Mouse (Mus musculus): ENCODE results near the gene Pdzk1ip1. TPM values are rescaled to one million over a fixed set of nuclear protein-coding genes. Genes with fewer than 3 reads are reported as not detected.

Gene Pdzk1ip1
- total RNA-seq, 2 experiments from 2014 or later, result 0.28 to 0.45 TPM

DNA sequence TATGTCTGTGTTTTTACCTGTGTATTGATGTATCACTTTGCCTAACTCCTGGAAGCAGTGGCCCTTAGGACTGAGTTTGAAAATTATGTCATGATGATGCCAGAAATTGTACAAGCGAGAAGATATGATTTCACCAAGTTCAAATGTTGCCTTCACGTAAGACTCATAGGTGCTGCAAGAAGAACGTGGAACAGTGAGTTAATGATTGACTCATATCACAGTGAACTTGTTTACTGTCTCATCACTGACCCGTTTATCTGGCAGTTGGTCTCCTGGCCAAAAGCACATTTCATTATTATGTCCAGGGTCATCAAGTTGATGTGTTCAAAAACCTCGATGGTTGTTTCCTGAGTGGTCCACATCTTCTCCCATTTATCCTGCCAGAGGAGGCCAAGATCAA is 33.1 kb downstream of the Pdzk1ip1 start:
- no peak for DNase-seq

GRCm38 (mm10) chr4:115123507-115123906 is 35.0 kb downstream of the Pdzk1ip1 start:
- DNase-seq, result no peak

- no peak for DNase-seq
Observed at GRCm38 (mm10) chr4:115124713-115125112, 36.2 kb downstream of the Pdzk1ip1 start.

DNA sequence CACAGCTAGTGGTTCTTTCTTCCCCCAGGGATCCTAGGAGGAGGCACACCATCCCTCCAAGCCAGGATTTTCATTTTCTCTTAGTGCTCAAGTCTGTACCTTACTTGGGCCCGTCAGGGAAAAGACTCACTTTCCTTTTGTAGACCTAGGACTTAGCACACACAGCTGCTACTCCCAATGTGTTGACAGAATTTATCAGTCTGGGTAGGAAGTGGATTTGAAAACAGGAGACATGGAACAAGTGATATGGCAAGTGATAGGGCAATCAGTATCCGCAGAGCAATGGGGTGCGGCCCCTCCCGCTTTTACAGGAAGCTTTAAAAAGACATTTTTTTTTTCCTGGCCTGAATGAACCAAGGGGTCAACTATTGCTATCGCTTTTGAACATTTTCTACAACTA is 44.6 kb downstream of the Pdzk1ip1 start:
- no peak for DNase-seq

DNA sequence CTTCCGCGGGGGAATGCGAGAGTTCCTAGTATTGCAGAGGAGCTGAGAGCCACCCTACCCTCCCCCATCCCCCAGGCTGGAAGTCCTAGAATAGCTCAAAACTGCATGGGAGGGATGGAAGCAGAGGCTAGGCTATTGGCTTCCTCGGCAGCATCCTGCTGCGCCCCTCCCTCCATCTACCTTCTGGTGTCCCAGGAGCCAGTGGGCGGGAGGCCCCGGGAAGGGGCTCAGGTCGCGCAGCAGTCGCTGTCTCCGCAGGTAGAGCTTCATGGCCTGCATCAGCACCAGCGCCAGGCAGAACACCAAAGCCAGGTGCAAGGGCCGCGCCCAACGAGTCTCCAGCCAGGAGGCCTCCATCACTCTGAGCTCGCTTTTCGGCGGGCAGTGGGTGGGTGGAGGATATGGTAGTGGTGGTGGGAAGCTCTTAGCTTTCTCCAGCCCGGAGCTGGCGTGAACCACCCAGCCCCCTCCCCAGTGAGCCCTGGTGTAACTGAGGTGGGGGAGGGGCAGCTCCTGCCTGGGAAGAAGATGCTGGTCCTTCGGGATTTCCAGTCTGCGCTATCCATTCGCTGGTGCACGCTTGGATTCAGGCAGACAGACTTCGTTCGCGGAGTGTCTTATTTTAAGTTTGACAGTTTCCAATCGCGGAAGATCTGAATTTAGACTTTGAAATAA is 45.2 kb downstream of the Pdzk1ip1 start, which contains the start of gene Cyp4x1:
TSS of gene Cyp4x1 (minus strand) at position 661 of the 675 bp plus-strand sequence.
- no peak for DNase-seq

GRCm38 (mm10) chr4:115134296-115134630 is 45.8 kb downstream of the Pdzk1ip1 start:
- no peak for DNase-seq

Other genes with a start within 250 kb of the Pdzk1ip1 start
- gene Foxd2, start 179.8 kb upstream of the Pdzk1ip1 start, total RNA-seq (2021), result under 1 TPM; 0.85 to 0.90 TPM
- gene Foxe3, start 162.7 kb upstream of the Pdzk1ip1 start, total RNA-seq (2021), result not detected
- 10 to 100 TPM; 32.1 to 36.8 TPM for gene Cmpk1, start 101.5 kb upstream of the Pdzk1ip1 start, total RNA-seq (2021)
- gene Stil, start 88.5 kb upstream of the Pdzk1ip1 start, total RNA-seq (2021), result 1 to 10 TPM; 1.9 to 2.8 TPM
- 1 to 10 TPM; 2.0 to 3.7 TPM for gene Tal1, start 32.3 kb upstream of the Pdzk1ip1 start, total RNA-seq (2021)
- gene Cyp4x1, start 45.6 kb downstream of the Pdzk1ip1 start, total RNA-seq (2021), result under 1 TPM in 1 of 2 experiments, not detected in 1; 0.07 TPM
- not detected for gene Cyp4a29, start 153.4 kb downstream of the Pdzk1ip1 start, total RNA-seq (2021)
- gene Cyp4a12a, start 210.3 kb downstream of the Pdzk1ip1 start, total RNA-seq (2021), result not detected